Mouse (Mus musculus): ENCODE results near the gene Rpap3.

GRCm38 (mm10) chr15:97658755-97659116 lies 46.9 kb downstream of the Rpap3 start:
- no peak for TF ChIP-seq POLR2A (IDR thresholded peaks at IDR 0.05; ENCODE audit: low read depth, low read length)
- TF ChIP-seq CTCF (IDR thresholded peaks at IDR 0.05; ENCODE audit: borderline replicate concordance, insufficient read depth, low read length), result no peak
